Mouse (Mus musculus): ENCODE measurements around the gene Fermt3. TPM values are rescaled to one million over a fixed set of nuclear protein-coding genes. Genes with fewer than 3 reads are reported as not detected.

Fermt3 gene
- polyA plus RNA-seq (2014; fragmentation: Nextera tagmentation; extraction: Ambion mirVana): 10.4 and 10.8 TPM in 2 replicates

GRCm38 (mm10) chr19:7019191-7019590 lies at the start of gene Fermt3:
Fermt3 (minus strand) TSS chr19:7019469.
- Histone ChIP-seq H3K4me2 (ENCODE audit: low read depth, low read length) (no peak within 1 kb of the TSS), H3K4me1 (ENCODE audit: control insufficient read depth, insufficient read depth, low read length) (no peaks in the 10 kb centered on the region), H3K36me3 (ENCODE audit: control insufficient read depth, insufficient read depth, low read length) (peaks cover 57% of the 10 kb centered on the region), H3K27me3 (replicated peaks; ENCODE audit: control insufficient read depth, insufficient read depth, low read length) (no peaks in the 10 kb centered on the region), H3K4me3 (ENCODE audit: low read depth, low read length) (no peak within 1 kb of the TSS), H3K27ac (replicated peaks; ENCODE audit: low read depth, low read length) (no peak within 1 kb of the TSS; the same call in 1 of the 2 replicates), H3K9me3 (ENCODE audit: control insufficient read depth, low read length) (no peaks in the 10 kb centered on the region), H3K9ac (ENCODE audit: low read depth, low read length) (no peak within 1 kb of the TSS)
- WGBS: 86% methylated on average over 5 of the region's 5 CpGs
- ATAC-seq (ENCODE audit: low read depth) (0 out of 2 replicates have a peak, but pooled peaks have one; percentile 28), DNase-seq (ENCODE audit: low spot score) (peak; percentile 17)

GRCm38 (mm10) chr19:7068136-7068535 lies 48.9 kb upstream of the Fermt3 start:
- no peak overlapping the region for H3K4me3 ChIP-seq (ENCODE audit: low read depth, low read length)
- H3K9me3 ChIP-seq (ENCODE audit: control insufficient read depth, low read length): no peaks in the 10 kb centered on the region
- 4% methylated on average over 14 of the region's 14 CpGs for WGBS
- H3K27ac ChIP-seq (replicated peaks; ENCODE audit: low read depth, low read length): 0 out of 2 replicates have a peak overlapping the region, but pooled peaks have one; percentile 25
- peaks cover 39% of the 10 kb centered on the region for H3K4me1 ChIP-seq (ENCODE audit: control insufficient read depth, insufficient read depth, low read length)
- H3K4me2 ChIP-seq (ENCODE audit: low read depth, low read length): peak overlapping the region; percentile 30; the same call in 1 of the 2 replicates
- H3K9ac ChIP-seq (ENCODE audit: low read depth, low read length): no peak overlapping the region
- ATAC-seq (ENCODE audit: low read depth): no peak; the same call in 1 of the 2 replicates
- peak; percentile 86 for DNase-seq (ENCODE audit: low spot score)
- H3K36me3 ChIP-seq (ENCODE audit: control insufficient read depth, insufficient read depth, low read length): no peaks in the 10 kb centered on the region
- no peaks in the 10 kb centered on the region for H3K27me3 ChIP-seq (replicated peaks; ENCODE audit: control insufficient read depth, insufficient read depth, low read length)

- Histone ChIP-seq H3K36me3 (ENCODE audit: control insufficient read depth, insufficient read depth, low read length) (no peaks in the 10 kb centered on the region), H3K4me1 (ENCODE audit: control insufficient read depth, insufficient read depth, low read length) (peaks cover 39% of the 10 kb centered on the region), H3K4me3 (ENCODE audit: low read depth, low read length) (no peak overlapping the region), H3K27me3 (replicated peaks; ENCODE audit: control insufficient read depth, insufficient read depth, low read length) (no peaks in the 10 kb centered on the region), H3K4me2 (ENCODE audit: low read depth, low read length) (no peak overlapping the region), H3K27ac (replicated peaks; ENCODE audit: low read depth, low read length) (no peak overlapping the region), H3K9ac (ENCODE audit: low read depth, low read length) (no peak overlapping the region), H3K9me3 (ENCODE audit: control insufficient read depth, low read length) (no peaks in the 10 kb centered on the region)
- 54% methylated on average over 20 of the region's 20 CpGs for WGBS
- ATAC-seq (ENCODE audit: low read depth) (no peak), DNase-seq (ENCODE audit: low spot score) (no peak)
These were observed 48.2 kb upstream of the Fermt3 start for GRCm38 (mm10) chr19:7067344-7068050.

- no peaks in the 10 kb centered on the region for H3K36me3 ChIP-seq (ENCODE audit: control insufficient read depth, insufficient read depth, low read length)
- H3K9me3 ChIP-seq (ENCODE audit: control insufficient read depth, low read length): no peaks in the 10 kb centered on the region
- DNase-seq (ENCODE audit: low spot score) (no peak), ATAC-seq (ENCODE audit: low read depth) (no peak)
- no peak overlapping the region for H3K4me3 ChIP-seq (ENCODE audit: low read depth, low read length)
- H3K9ac ChIP-seq (ENCODE audit: low read depth, low read length): peak overlapping the region; percentile 40; the same call in 1 of the 2 replicates
- H3K27ac ChIP-seq (replicated peaks; ENCODE audit: low read depth, low read length): peak overlapping the region; percentile 34; the same call in 1 of the 2 replicates
- H3K27me3 ChIP-seq (replicated peaks; ENCODE audit: control insufficient read depth, insufficient read depth, low read length): no peaks in the 10 kb centered on the region
- H3K4me2 ChIP-seq (ENCODE audit: low read depth, low read length): peak overlapping the region; percentile 29
- peaks cover 39% of the 10 kb centered on the region for H3K4me1 ChIP-seq (ENCODE audit: control insufficient read depth, insufficient read depth, low read length)
- WGBS: 32% methylated on average over 7 of the region's 8 CpGs
These were observed 47.6 kb upstream of the Fermt3 start for GRCm38 (mm10) chr19:7066828-7067342.

GRCm38 (mm10) chr19:7066034-7066827 lies 47.0 kb upstream of the Fermt3 start:
- Histone ChIP-seq H3K4me1 (ENCODE audit: control insufficient read depth, insufficient read depth, low read length) (peaks cover 39% of the 10 kb centered on the region), H3K4me2 (ENCODE audit: low read depth, low read length) (peak overlapping the region; percentile 29), H3K9me3 (ENCODE audit: control insufficient read depth, low read length) (no peaks in the 10 kb centered on the region), H3K27me3 (replicated peaks; ENCODE audit: control insufficient read depth, insufficient read depth, low read length) (no peaks in the 10 kb centered on the region), H3K36me3 (ENCODE audit: control insufficient read depth, insufficient read depth, low read length) (no peaks in the 10 kb centered on the region), H3K4me3 (ENCODE audit: low read depth, low read length) (no peak overlapping the region), H3K27ac (replicated peaks; ENCODE audit: low read depth, low read length) (peak overlapping the region; percentile 34; the same call in 1 of the 2 replicates), H3K9ac (ENCODE audit: low read depth, low read length) (peak overlapping the region; percentile 40; the same call in 1 of the 2 replicates)
- ATAC-seq (ENCODE audit: low read depth) (no peak), DNase-seq (ENCODE audit: low spot score) (peak; percentile 83)
- 31% methylated on average over 12 of the region's 15 CpGs for WGBS

- Histone ChIP-seq H3K9me3 (ENCODE audit: control insufficient read depth, low read length) (no peaks in the 10 kb centered on the region), H3K9ac (ENCODE audit: low read depth, low read length) (no peak overlapping the region), H3K36me3 (ENCODE audit: control insufficient read depth, insufficient read depth, low read length) (no peaks in the 10 kb centered on the region), H3K4me3 (ENCODE audit: low read depth, low read length) (no peak overlapping the region), H3K4me1 (ENCODE audit: control insufficient read depth, insufficient read depth, low read length) (peaks cover 24% of the 10 kb centered on the region), H3K4me2 (ENCODE audit: low read depth, low read length) (no peak overlapping the region), H3K27me3 (replicated peaks; ENCODE audit: control insufficient read depth, insufficient read depth, low read length) (no peaks in the 10 kb centered on the region), H3K27ac (replicated peaks; ENCODE audit: low read depth, low read length) (no peak overlapping the region)
- peak; percentile 85 for DNase-seq (ENCODE audit: low spot score)
- WGBS: 3% methylated on average over 3 of the region's 3 CpGs
- peak; percentile 78 for ATAC-seq (ENCODE audit: low read depth)
These were observed 45.3 kb upstream of the Fermt3 start for GRCm38 (mm10) chr19:7064571-7064970.

GRCm38 (mm10) chr19:7062916-7063315 lies 43.6 kb upstream of the Fermt3 start:
- Histone ChIP-seq H3K9ac (ENCODE audit: low read depth, low read length) (no peak overlapping the region), H3K27me3 (replicated peaks; ENCODE audit: control insufficient read depth, insufficient read depth, low read length) (no peaks in the 10 kb centered on the region), H3K36me3 (ENCODE audit: control insufficient read depth, insufficient read depth, low read length) (no peaks in the 10 kb centered on the region), H3K27ac (replicated peaks; ENCODE audit: low read depth, low read length) (no peak overlapping the region), H3K4me1 (ENCODE audit: control insufficient read depth, insufficient read depth, low read length) (peaks cover 14% of the 10 kb centered on the region), H3K9me3 (ENCODE audit: control insufficient read depth, low read length) (no peaks in the 10 kb centered on the region), H3K4me3 (ENCODE audit: low read depth, low read length) (no peak overlapping the region), H3K4me2 (ENCODE audit: low read depth, low read length) (no peak overlapping the region)
- no peak for DNase-seq (ENCODE audit: low spot score)
- WGBS: 86% methylated on average over 8 of the region's 8 CpGs
- no peak for ATAC-seq (ENCODE audit: low read depth)

GRCm38 (mm10) chr19:7062110-7062509 lies 42.8 kb upstream of the Fermt3 start:
- ATAC-seq (ENCODE audit: low read depth) (no peak), DNase-seq (ENCODE audit: low spot score) (no peak)
- Histone ChIP-seq H3K4me3 (ENCODE audit: low read depth, low read length) (no peak overlapping the region), H3K4me1 (ENCODE audit: control insufficient read depth, insufficient read depth, low read length) (peaks cover 19% of the 10 kb centered on the region), H3K9me3 (ENCODE audit: control insufficient read depth, low read length) (no peaks in the 10 kb centered on the region), H3K36me3 (ENCODE audit: control insufficient read depth, insufficient read depth, low read length) (no peaks in the 10 kb centered on the region), H3K27me3 (replicated peaks; ENCODE audit: control insufficient read depth, insufficient read depth, low read length) (no peaks in the 10 kb centered on the region), H3K4me2 (ENCODE audit: low read depth, low read length) (no peak overlapping the region), H3K27ac (replicated peaks; ENCODE audit: low read depth, low read length) (no peak overlapping the region), H3K9ac (ENCODE audit: low read depth, low read length) (no peak overlapping the region)
- WGBS: 80% methylated on average over 5 of the region's 5 CpGs
